Mouse (Mus musculus): Measurements from ENCODE around the gene Mta3. TPM values are rescaled to one million over a fixed set of nuclear protein-coding genes. Genes with fewer than 3 reads are reported as not detected.
A peak's percentile ranks its signal among the peaks of the same experiment; 100 is the strongest.

Mta3 gene
- polyA plus RNA-seq, 1 experiment from 2014 or later = 41.0 TPM

DNA sequence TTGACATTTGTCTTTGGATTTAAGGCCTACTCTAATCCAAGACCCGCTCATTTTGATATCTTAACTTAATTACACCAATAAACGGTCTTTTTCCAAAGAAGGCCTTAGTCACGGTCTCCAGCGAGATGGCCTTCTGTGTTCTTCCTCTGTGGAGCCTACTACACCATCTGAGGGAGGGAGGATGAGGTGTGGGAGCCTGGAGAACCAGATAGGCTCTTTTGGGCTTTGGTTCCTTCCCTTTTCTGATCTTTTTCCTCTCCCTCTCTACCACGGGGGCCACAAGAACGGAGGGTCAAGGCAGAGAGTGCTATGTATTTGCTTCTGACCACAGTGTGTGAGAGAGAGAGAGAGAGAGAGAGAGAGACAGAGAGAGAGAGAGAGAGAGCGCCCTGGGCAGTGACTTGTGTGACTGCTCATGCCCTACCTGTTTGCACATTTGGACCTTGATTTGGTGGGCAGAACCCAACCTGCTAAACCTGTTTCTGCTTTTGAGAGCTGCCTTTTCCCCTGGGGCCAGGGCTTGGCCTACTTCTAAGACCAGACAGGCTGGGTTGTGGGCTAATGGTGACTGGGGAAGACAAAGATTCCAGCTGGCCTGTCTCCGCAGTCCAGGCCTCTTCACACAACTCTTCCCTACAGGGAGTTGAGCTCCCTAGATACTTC is 6.8 kb upstream of the Mta3 start:
- H3K9me3 ChIP-seq (ENCODE audit: low read depth, low read length) = no peaks in the 10 kb centered on the region
- 0 out of 2 replicates have a peak, but pooled peaks have one; percentile 28 for ATAC-seq (ENCODE audit: insufficient read depth)
- no peaks in the 10 kb centered on the region for H3K27me3 ChIP-seq (ENCODE audit: insufficient read depth, low read length)
- H3K4me2 ChIP-seq = no peak overlapping the region
- no peak for TF ChIP-seq CTCF (IDR thresholded peaks at IDR 0.05; ENCODE audit: low read depth)
- 79% methylated on average over 8 of the region's 8 CpGs for WGBS
- DNase-seq = peak; percentile 47
- no peaks in the 10 kb centered on the region for H3K36me3 ChIP-seq (ENCODE audit: insufficient read depth)
- no peak overlapping the region for H3K9ac ChIP-seq
- no peak overlapping the region for H3K4me3 ChIP-seq (ENCODE audit: low read depth, low read length)
- 0 out of 2 replicates have a peak overlapping the region, but pooled peaks have one; percentile 1 for H3K27ac ChIP-seq (ENCODE audit: low read depth)
- no peaks in the 10 kb centered on the region for H3K4me1 ChIP-seq (ENCODE audit: insufficient read depth)

DNA sequence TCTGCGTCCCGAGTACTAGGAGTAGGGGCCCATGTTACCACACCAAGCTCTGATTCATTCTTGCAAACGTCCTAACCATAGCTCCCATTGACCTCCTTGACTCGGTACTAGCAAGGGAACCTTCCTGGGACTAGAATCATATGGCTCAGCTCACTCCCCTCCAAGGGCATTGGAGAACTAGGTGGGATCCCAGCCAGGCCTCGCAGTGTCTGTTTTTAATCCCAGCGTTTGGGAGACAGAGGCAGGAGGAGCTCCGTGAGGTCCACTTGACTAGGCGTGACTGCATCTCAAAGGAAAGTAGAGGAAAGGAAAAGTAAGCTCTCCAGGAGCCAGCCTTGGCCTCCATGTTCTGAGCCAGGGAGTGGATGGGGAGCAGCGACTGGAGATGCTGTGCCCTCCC is 5.8 kb upstream of the Mta3 start:
- 81% methylated on average over 9 of the region's 9 CpGs for WGBS
- H3K27me3 ChIP-seq (ENCODE audit: insufficient read depth, low read length) = no peaks in the 10 kb centered on the region
- H3K9me3 ChIP-seq (ENCODE audit: low read depth, low read length) = no peaks in the 10 kb centered on the region
- no peak overlapping the region for H3K4me3 ChIP-seq (ENCODE audit: low read depth, low read length)
- ATAC-seq (ENCODE audit: insufficient read depth) (no peak), DNase-seq (no peak)
- no peaks in the 10 kb centered on the region for H3K4me1 ChIP-seq (ENCODE audit: insufficient read depth)
- TF ChIP-seq CTCF (IDR thresholded peaks at IDR 0.05; ENCODE audit: low read depth) = no peak
- H3K27ac ChIP-seq (ENCODE audit: low read depth) = no peak overlapping the region
- H3K36me3 ChIP-seq (ENCODE audit: insufficient read depth) = no peaks in the 10 kb centered on the region
- H3K9ac ChIP-seq = no peak overlapping the region
- no peak overlapping the region for H3K4me2 ChIP-seq

DNA sequence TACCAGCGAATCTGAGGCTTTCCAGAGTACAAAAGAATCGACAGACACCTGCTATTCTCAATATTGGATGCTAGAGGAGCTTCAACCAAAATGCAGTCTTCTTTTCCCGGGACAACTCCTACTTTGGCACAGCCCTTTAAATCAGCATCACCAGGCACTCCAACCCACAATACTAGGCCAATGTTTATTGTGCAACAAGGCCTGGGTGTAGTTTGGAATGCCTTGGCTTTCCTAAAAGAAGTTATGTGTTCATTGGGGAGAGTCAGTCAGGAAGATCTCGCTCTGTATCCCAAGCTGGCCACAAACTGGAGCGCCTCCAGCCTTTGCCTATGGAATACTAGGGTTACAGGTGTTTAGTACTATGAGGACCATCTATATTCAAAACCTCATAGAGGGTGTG is 1.5 kb upstream of the Mta3 start:
- no peak for TF ChIP-seq CTCF (IDR thresholded peaks at IDR 0.05; ENCODE audit: low read depth)
- Histone ChIP-seq H3K4me2 (no peak overlapping the region), H3K4me1 (ENCODE audit: insufficient read depth) (0 out of 2 replicates have a peak, but pooled peaks cover 5% of the 10 kb centered on the region), H3K9ac (no peak overlapping the region), H3K36me3 (ENCODE audit: insufficient read depth) (peaks cover 5% of the 10 kb centered on the region; the same call in 1 of the 2 replicates), H3K9me3 (ENCODE audit: low read depth, low read length) (no peaks in the 10 kb centered on the region), H3K4me3 (ENCODE audit: low read depth, low read length) (no peak overlapping the region), H3K27me3 (ENCODE audit: insufficient read depth, low read length) (no peaks in the 10 kb centered on the region), H3K27ac (ENCODE audit: low read depth) (no peak overlapping the region)
- DNase-seq = no peak
- whole genome bisulfite sequencing = 89% methylated on average over 5 of the region's 5 CpGs
- no peak for ATAC-seq (ENCODE audit: insufficient read depth)

DNA sequence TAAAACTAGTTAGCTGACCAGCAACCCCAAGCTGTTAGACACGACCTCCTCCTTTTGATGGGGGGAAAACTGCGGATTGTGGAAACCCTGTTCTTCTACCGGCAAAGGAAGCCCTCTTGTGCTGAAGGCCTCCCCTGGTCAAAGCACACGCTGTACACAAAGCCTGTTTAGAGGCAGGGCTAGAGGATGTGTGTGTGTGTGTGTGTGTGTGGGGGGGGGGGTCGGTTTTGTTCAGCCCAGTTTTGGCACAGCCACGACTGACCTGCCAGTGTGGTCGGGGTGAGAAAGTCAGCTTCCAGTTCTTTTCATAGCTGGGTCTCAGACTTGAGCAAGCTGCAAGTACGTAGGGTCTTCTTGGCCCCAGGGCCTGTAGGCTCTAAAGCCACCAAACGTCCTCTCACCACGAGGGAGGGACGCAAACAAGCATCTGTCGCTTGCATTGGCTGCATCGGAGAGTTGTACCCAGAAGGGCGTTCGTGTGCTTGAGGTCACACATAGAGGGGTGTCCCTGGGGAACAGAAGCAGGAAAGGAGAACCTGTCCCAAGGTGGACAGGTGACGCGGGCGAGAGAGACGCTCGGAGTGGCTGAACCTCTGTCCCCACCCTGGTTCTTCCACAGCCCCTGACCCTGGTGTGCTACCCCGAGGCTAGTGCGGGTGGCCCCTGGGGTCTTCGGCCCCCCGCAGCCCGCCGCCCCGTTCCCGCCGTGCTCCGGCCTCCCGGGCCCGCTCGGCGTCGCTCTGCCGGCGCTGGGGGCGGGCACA is 429 bp upstream of the Mta3 start:
- no peak for TF ChIP-seq CTCF (IDR thresholded peaks at IDR 0.05; ENCODE audit: low read depth)
- no peaks in the 10 kb centered on the region for H3K9me3 ChIP-seq (ENCODE audit: low read depth, low read length)
- peak overlapping the region; percentile 98 for H3K27ac ChIP-seq (ENCODE audit: low read depth)
- 0 out of 2 replicates have a peak, but pooled peaks cover 5% of the 10 kb centered on the region for H3K4me1 ChIP-seq (ENCODE audit: insufficient read depth)
- peak; percentile 75 for DNase-seq
- ATAC-seq (ENCODE audit: insufficient read depth) = peak; percentile 76
- H3K9ac ChIP-seq = peak overlapping the region; percentile 97
- peak overlapping the region; percentile 91 for H3K4me2 ChIP-seq
- 1% methylated on average over 38 of the region's 38 CpGs for WGBS
- H3K36me3 ChIP-seq (ENCODE audit: insufficient read depth) = peaks cover 11% of the 10 kb centered on the region
- peak overlapping the region; percentile 87 for H3K4me3 ChIP-seq (ENCODE audit: low read depth, low read length)
- H3K27me3 ChIP-seq (ENCODE audit: insufficient read depth, low read length) = no peaks in the 10 kb centered on the region

DNA sequence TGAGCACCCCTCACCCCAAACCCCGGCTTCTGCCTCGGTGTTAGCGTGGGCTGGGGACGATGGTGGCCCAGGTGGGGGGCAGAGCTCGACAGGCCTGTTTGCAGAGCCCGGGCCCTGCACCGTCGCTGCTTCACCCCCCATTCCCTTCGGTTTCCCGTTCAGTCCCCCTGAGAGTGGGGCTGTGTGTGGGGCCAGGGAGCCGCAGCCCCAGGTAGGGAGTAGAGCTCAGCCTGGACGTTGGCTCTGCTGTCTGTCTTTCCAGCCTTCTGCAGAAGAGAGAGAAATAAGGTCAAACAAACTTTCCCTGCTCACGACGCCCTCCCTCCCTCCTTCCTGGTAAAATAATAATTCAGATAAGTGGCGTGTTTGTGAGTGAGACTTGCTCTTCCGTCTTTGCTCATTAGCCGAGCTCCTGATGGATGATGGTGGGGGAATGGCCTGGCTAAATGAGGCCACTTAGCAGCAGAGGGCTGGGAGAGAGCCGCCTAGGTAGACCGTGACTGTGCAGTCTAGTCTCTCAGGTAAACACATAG is 697 bp downstream of the Mta3 start:
- TF ChIP-seq CTCF (IDR thresholded peaks at IDR 0.05; ENCODE audit: low read depth) = no peak
- peaks cover 14% of the 10 kb centered on the region for H3K36me3 ChIP-seq (ENCODE audit: insufficient read depth)
- H3K9ac ChIP-seq = peak overlapping the region; percentile 97
- H3K27ac ChIP-seq (ENCODE audit: low read depth) = peak overlapping the region; percentile 98
- 0 out of 2 replicates have a peak, but pooled peaks cover 5% of the 10 kb centered on the region for H3K4me1 ChIP-seq (ENCODE audit: insufficient read depth)
- no peaks in the 10 kb centered on the region for H3K9me3 ChIP-seq (ENCODE audit: low read depth, low read length)
- H3K4me3 ChIP-seq (ENCODE audit: low read depth, low read length) = peak overlapping the region; percentile 87
- peak overlapping the region; percentile 91 for H3K4me2 ChIP-seq
- WGBS = 2% methylated on average over 19 of the region's 19 CpGs
- ATAC-seq (ENCODE audit: insufficient read depth) = peak; percentile 77
- H3K27me3 ChIP-seq (ENCODE audit: insufficient read depth, low read length) = no peaks in the 10 kb centered on the region
- DNase-seq = peak; percentile 64

DNA sequence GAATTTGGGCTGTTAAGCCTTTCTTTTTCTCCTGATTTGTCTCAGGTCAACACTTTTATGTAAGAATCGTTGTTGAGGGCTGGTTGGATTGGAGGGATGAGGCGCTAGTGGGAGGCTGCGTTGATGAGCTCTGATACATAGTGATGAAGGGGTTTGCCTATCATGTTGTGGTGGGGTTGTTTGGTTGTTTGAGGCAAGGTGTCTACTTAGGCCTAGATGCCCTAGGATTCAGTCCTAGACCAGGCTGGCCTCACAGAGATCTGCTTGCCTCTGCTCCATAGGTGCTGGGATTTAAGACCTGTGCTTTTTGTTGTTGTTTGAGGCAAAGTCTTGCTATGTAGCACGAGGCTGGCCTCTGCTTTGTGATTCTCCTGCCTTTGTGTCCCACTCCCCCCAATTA is 1.4 kb downstream of the Mta3 start:
- ATAC-seq (ENCODE audit: insufficient read depth) (no peak), DNase-seq (no peak)
- Histone ChIP-seq H3K4me3 (ENCODE audit: low read depth, low read length) (peak overlapping the region; percentile 87; the same call in 1 of the 2 replicates), H3K9me3 (ENCODE audit: low read depth, low read length) (no peaks in the 10 kb centered on the region), H3K27ac (ENCODE audit: low read depth) (no peak overlapping the region; the same call in 1 of the 2 replicates), H3K4me1 (ENCODE audit: insufficient read depth) (0 out of 2 replicates have a peak, but pooled peaks cover 5% of the 10 kb centered on the region), H3K27me3 (ENCODE audit: insufficient read depth, low read length) (no peaks in the 10 kb centered on the region), H3K4me2 (peak overlapping the region; percentile 91), H3K36me3 (ENCODE audit: insufficient read depth) (peaks cover 14% of the 10 kb centered on the region), H3K9ac (no peak overlapping the region)
- 74% methylated on average over 4 of the region's 4 CpGs for WGBS
- no peak for TF ChIP-seq CTCF (IDR thresholded peaks at IDR 0.05; ENCODE audit: low read depth)

DNA sequence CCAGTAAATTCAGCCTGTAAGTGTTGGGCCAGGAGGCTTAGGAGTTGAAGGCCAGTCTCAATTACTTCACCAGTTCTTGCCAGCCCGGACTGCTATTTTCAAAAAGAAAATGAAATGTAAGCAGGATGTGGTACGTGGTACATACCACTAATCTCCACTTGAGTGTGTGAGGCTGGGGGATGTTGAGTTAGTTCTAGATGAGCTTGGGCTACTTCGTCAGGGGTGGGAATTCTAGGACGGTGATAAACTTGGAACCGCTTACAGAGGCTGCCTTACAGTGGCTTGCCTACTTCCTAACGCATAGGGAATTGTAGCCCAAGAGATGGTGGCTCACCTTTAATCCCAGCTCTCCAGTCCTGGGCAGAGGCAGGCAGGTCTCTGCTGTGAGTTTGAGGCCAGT is 1.9 kb downstream of the Mta3 start:
- WGBS = 84% methylated on average over 6 of the region's 6 CpGs
- TF ChIP-seq CTCF (IDR thresholded peaks at IDR 0.05; ENCODE audit: low read depth) = no peak
- no peak overlapping the region for H3K4me2 ChIP-seq
- peaks cover 14% of the 10 kb centered on the region for H3K36me3 ChIP-seq (ENCODE audit: insufficient read depth)
- no peaks in the 10 kb centered on the region for H3K27me3 ChIP-seq (ENCODE audit: insufficient read depth, low read length)
- H3K27ac ChIP-seq (ENCODE audit: low read depth) = no peak overlapping the region
- no peak for DNase-seq
- ATAC-seq (ENCODE audit: insufficient read depth) = no peak
- H3K9me3 ChIP-seq (ENCODE audit: low read depth, low read length) = no peaks in the 10 kb centered on the region
- H3K9ac ChIP-seq = no peak overlapping the region
- H3K4me1 ChIP-seq (ENCODE audit: insufficient read depth) = 0 out of 2 replicates have a peak, but pooled peaks cover 5% of the 10 kb centered on the region
- no peak overlapping the region for H3K4me3 ChIP-seq (ENCODE audit: low read depth, low read length)

Data from lung, embryonic 14.5 days (tissue).